Mouse (Mus musculus) kidney, adult 2 months (tissue): ENCODE measurements around the gene Selenom. TPM values are rescaled to one million over a fixed set of nuclear protein-coding genes. Genes with fewer than 3 reads are reported as not detected.

Source experiments
- DNase-seq: peaks from one replicate; pipeline ENCODE4 v3.0.0; 2021
- H3K27ac ChIP-seq: fragments of 200-500 bp; 2 replicates; pipeline ENCODE4 v1.5.1; 2012; ENCODE audit warnings: low read depth, low read length, control low read depth, inconsistent platforms; ENCODE audit not compliant: insufficient read depth
- H3K27me3 ChIP-seq: fragments of 200-500 bp; replicated peaks from 2 replicates; pipeline ENCODE4 v1.6.1; 2012; ENCODE audit warnings: mild to moderate bottlenecking, moderate library complexity, low read length, inconsistent platforms; ENCODE audit not compliant: control insufficient read depth, insufficient read depth
- H3K36me3 ChIP-seq: fragments of 200-500 bp; 2 replicates; pipeline ENCODE4 v1.6.1; 2012; ENCODE audit warnings: mild to moderate bottlenecking, moderate library complexity, low read length, inconsistent platforms; ENCODE audit not compliant: control insufficient read depth, insufficient read depth
- H3K4me1 ChIP-seq: fragments of 200-500 bp; 2 replicates; pipeline ENCODE4 v1.6.1; 2011; ENCODE audit warnings: low read length; ENCODE audit not compliant: control insufficient read depth, insufficient read depth
- H3K4me3 ChIP-seq: fragments of 200-500 bp; 2 replicates; pipeline ENCODE4 v1.5.1; 2011; ENCODE audit warnings: mild to moderate bottlenecking, low read depth, low read length, control low read depth; ENCODE audit not compliant: insufficient read depth
- CTCF ChIP-seq: fragments of 200-500 bp; conservative IDR thresholded peaks from 2 replicates; pipeline ENCODE4 v1.5.1; 2011; ENCODE audit warnings: low read depth, mild to moderate bottlenecking, control low read depth, low read length, moderate library complexity, mixed read lengths; ENCODE audit not compliant: insufficient read depth, insufficient read length
- POLR2A ChIP-seq: fragments of 200-500 bp; IDR thresholded peaks from one replicate; pipeline ENCODE4 v1.6.1; 2011; ENCODE audit warnings: low read depth, low read length, control low read depth
- WGBS: fragments of 180-500 bp; shearing (Covaris S2); methylation state at CpG from one replicate; pipeline ENCODE4 v1.1.7; 2018; 5-methylcytosine and 5-hydroxymethylcytosine counted together
- polyA plus RNA-seq: library from polyadenylated mRNA; depleted of rRNA; stranded (reverse); fragments of >200 nt; gene quantifications from 2 replicates; pipeline ENCODE4 v1.2.3, GENCODE M21; 2012

The Selenom gene
- polyA plus RNA-seq, 1 experiment: 136 TPM

GRCm38 (mm10) chr11:3544409-3544808, 29.9 kb downstream of the Selenom start:
- Histone ChIP-seq H3K4me1 (no peaks in the 10 kb centered on the region; the same call in 1 of the 2 replicates), H3K36me3 (no peaks in the 10 kb centered on the region), H3K27me3 (no peaks in the 10 kb centered on the region), H3K4me3 (no peak overlapping the region), H3K27ac (no peak overlapping the region)
- no peak for DNase-seq
- TF ChIP-seq POLR2A (no peak), CTCF (no peak)
- WGBS: 96% methylated on average over 5 of the region's 5 CpGs

DNA sequence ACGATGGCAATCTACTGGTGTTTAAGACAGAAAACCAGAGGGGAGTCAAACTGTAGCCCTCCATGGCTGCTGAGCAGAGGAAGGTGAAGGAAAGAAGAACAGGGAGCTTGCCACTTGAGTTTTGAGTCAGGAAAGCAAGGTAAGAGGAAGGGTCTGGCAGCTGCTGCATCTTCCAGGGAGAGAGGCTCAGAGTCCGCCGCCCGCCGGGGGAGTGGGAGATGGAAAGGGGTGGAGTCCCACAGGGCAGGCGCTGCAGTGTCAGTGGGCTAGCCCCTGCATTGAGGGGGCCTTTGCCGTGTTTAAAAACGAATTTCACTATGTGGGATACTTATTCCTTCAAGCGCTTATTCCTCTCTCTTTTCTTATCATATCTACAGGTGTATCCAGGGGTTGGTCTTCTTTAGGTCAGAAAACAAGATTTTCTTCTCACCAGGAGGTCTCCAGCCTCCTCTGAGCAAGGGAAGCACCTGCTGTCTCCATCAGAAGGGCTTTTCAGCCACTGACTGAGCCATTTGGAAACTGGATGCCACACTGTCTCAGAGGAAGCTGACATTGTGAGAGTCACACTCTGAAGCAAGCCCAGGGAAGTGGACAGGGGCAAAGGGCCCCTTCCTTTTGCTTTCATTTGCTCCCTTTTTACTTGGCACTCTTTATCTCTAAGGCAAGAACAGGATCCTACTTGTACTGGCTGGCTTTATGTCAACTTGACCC, 31.2 kb downstream of the Selenom start:
- TF ChIP-seq CTCF: no peak
- TF ChIP-seq POLR2A: no peak
- no peaks in the 10 kb centered on the region for H3K4me1 ChIP-seq
- H3K4me3 ChIP-seq: no peak overlapping the region
- H3K27me3 ChIP-seq: no peaks in the 10 kb centered on the region
- WGBS: 58% methylated on average over 9 of the region's 9 CpGs
- H3K27ac ChIP-seq: 0 out of 2 replicates have a peak overlapping the region, but pooled peaks have one; percentile 8
- H3K36me3 ChIP-seq: no peaks in the 10 kb centered on the region
- DNase-seq: no peak

DNA sequence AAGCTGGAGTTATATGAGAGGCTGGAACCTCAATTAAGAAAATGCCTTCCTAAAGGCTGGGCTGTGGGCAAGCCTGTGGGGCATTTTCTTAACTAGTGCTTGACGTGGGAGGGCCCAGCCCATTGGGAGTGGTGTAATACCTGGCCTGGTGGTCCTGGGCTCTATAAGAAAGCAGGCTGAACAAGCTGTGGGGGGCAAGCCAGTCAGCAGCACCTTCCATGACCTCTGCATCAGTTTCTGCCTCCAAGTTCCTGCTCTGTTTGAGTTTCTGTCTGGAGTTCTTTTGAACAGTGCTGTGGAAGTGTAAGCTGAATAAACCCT, 31.7 kb downstream of the Selenom start:
- no peak overlapping the region for H3K4me3 ChIP-seq
- TF ChIP-seq POLR2A (no peak), CTCF (no peak)
- H3K27ac ChIP-seq: 0 out of 2 replicates have a peak overlapping the region, but pooled peaks have one; percentile 8
- no peak for DNase-seq
- WGBS: 38% methylated on average over 1 of the region's 1 CpGs
- no peaks in the 10 kb centered on the region for H3K36me3 ChIP-seq
- no peaks in the 10 kb centered on the region for H3K27me3 ChIP-seq
- H3K4me1 ChIP-seq: no peaks in the 10 kb centered on the region

DNA sequence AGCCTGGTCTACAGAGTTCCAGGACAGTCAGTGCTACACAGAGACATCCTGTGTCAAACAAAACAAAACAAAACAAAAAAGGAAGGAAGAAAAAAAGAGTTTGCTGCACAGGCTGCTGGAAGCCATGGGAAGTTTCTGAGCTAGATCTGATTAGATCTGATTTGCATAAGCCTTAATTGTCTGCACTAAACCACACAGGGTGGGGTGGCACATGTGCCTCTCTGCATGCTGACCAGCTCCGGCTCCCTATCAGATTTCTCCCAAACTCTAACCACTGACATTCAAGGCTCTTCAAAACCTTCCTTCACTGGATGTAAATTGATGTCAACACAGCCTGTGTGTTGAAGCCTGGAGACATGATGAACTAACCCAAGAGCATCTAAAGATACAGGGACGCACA, 32.6 kb downstream of the Selenom start:
- H3K4me1 ChIP-seq: no peaks in the 10 kb centered on the region
- TF ChIP-seq POLR2A (no peak), CTCF (no peak)
- no peaks in the 10 kb centered on the region for H3K27me3 ChIP-seq
- H3K4me3 ChIP-seq: no peak overlapping the region
- WGBS: 87% methylated on average over 2 of the region's 2 CpGs
- no peak for DNase-seq
- no peaks in the 10 kb centered on the region for H3K36me3 ChIP-seq
- no peak overlapping the region for H3K27ac ChIP-seq

DNA sequence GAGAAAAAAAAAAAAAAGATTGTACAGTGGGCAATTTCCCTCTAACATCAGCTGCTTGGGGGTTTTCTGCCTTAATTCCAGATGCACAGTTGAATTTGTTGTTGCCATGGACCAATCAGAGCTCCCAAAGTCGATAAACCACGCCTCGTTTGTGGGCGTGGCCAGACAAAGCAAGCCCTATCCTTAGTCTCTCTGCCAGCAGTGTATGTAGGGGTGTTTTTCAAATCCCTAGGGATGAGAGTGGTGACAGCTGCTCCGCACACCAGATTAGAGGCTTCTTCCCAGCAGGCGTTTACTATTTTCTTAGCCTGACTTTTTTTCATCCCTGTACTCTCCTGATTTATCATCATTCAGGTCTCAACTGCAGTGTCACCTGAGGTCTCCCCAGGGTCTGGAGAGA, 33.5 kb downstream of the Selenom start:
- peak; percentile 49 for DNase-seq
- WGBS: 50% methylated on average over 6 of the region's 6 CpGs
- no peaks in the 10 kb centered on the region for H3K4me1 ChIP-seq
- H3K4me3 ChIP-seq: no peak overlapping the region
- no peak for TF ChIP-seq CTCF
- no peak for TF ChIP-seq POLR2A
- no peak overlapping the region for H3K27ac ChIP-seq
- H3K27me3 ChIP-seq: no peaks in the 10 kb centered on the region
- no peaks in the 10 kb centered on the region for H3K36me3 ChIP-seq

DNA sequence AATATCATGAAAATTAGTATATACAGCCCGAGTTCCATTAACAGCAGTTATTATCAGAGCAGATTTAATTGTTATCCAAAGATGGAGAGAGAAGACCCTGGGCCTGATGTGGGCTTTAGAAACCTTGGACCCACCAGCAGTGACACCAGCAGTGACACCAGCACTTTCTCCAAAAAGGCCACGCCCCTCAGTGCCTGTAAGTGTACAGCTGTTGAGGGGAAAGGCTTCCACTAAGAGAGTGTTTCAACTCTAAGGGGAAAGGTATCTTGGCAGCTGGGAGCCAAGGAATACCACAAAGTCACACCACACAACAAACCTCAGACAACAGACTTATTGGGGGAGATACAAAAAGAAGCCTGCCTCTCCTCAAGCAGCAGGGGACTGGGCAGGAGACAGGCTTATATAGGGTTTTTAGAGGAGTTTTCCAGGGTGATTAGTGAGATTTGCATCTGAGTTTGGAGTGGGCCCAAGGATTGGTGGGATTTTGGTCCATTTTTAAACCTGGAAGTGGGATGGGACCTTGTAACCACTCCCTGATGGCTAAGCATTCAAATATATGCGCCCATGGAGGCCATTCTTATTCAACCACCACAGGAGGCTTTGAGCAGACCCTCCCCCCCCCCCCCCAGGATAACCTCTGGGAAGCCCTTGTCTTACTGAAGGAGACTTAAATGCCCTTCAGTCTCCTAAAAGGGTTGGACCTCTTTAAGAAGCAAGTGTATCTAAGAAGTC, 34.2 kb downstream of the Selenom start:
- Histone ChIP-seq H3K4me3 (no peak overlapping the region), H3K27me3 (no peaks in the 10 kb centered on the region), H3K36me3 (no peaks in the 10 kb centered on the region), H3K27ac (no peak overlapping the region), H3K4me1 (no peaks in the 10 kb centered on the region)
- WGBS: 90% methylated on average over 3 of the region's 3 CpGs
- TF ChIP-seq POLR2A: no peak
- no peak for TF ChIP-seq CTCF
- no peak for DNase-seq

GRCm38 (mm10) chr11:3549791-3550190, 35.3 kb downstream of the Selenom start:
- TF ChIP-seq POLR2A (no peak), CTCF (no peak)

More at GRCm38 (mm10) chr11:3549791-3550190, 35.3 kb downstream of the Selenom start:
- Histone ChIP-seq H3K4me1 (no peaks in the 10 kb centered on the region), H3K36me3 (no peaks in the 10 kb centered on the region), H3K27me3 (no peaks in the 10 kb centered on the region), H3K27ac (peak overlapping the region; percentile 57), H3K4me3 (no peak overlapping the region)
- WGBS: 67% methylated on average over 5 of the region's 5 CpGs
- peak; percentile 81 for DNase-seq
